Mouse (Mus musculus) brain, embryonic 14.5 days (tissue): ENCODE data around the gene Zfp362.

ENCODE experiments used
- CTCF ChIP-seq: fragments of 200-500 bp; IDR thresholded peaks from 2 replicates; pipeline ENCODE4 v1.5.1; 2012; ENCODE audit warnings: inconsistent platforms, mild to moderate bottlenecking, moderate library complexity, borderline replicate concordance; ENCODE audit not compliant: insufficient read depth, insufficient read length; ENCODE audit errors: extremely low read depth
- POLR2A ChIP-seq: fragments of 200-500 bp; IDR thresholded peaks from 2 replicates; pipeline ENCODE4 v1.6.1; 2012; ENCODE audit warnings: mild to moderate bottlenecking, inconsistent platforms, borderline replicate concordance; ENCODE audit not compliant: poor library complexity, insufficient read depth, insufficient read length, severe bottlenecking; ENCODE audit errors: extremely low read depth

DNA sequence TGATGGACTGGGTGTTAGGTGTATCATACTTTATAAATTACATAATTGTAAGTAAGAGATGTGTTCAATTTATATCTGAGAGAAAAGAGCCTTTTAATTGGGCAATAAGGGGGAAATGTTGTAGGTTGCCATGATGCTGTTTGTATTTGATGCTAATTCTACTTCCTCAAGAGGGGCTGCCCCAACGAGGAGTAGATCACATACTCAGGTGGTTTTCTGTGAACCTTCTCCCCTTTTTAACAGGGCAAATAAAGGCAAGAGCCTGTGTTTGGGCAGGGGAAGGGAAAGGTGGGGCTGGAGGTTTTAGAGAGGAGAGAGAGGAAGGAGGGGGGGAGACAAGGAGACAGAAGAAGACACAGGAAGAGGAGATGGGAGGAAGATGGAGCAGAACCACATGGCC is 65.0 kb downstream of the Zfp362 start:
- no peak for TF ChIP-seq CTCF
- no peak for TF ChIP-seq POLR2A
